In the genomic region with DNA sequence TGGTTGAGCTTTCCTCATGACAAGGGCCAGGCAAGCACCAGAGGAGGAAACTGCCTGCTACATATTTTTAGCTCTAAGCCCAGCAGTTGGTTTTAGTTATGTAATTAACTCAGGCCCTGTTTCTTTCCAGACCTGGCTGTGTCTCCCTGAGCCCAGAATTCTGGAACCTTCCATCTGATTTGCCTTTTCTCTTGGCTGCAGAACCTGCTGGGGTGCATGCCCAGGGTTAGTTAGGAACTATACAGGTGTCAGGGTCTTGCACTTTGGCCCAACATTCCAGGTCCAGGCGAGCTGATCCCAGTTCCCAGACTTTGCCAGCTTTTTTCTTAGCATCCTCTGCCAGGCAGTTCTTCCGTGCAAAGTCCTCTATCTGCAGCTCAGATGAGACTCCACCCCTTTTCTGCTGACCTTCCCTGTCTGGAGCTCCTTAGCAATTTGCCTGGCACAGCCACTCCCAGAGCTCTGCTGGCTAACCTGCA, we compare ENCODE assay signal across 11 mouse cellular contexts. TPM values are rescaled to one million over a fixed set of nuclear protein-coding genes. Genes with fewer than 3 reads are reported as not detected.
DNase-seq lines count a peak whose midpoint lies in the region; ATAC-seq and TF ChIP-seq lines count a peak whose summit lies in the region.
"Had no signal": no experiment of that assay in that cellular context is flagged by ENCODE, and none has a peak within 500 bp of the region (broad histone marks: within the 10 kb centered on the region; RNA-seq: fewer than 3 reads in every experiment).

No protein-coding gene starts in this region.

- H3K9ac ChIP-seq in liver, adult 2 months (ENCODE audit: low read depth, low read length) = peak overlapping the region; percentile 15; the same call in 1 of the 2 replicates
- no peak overlapping the region for H3K9ac ChIP-seq in liver, embryonic 12.5 days
- H3K9ac ChIP-seq in stomach, postnatal 0 days (ENCODE audit: low read length) = no peak overlapping the region
- H3K9ac ChIP-seq in forebrain, embryonic 13.5 days = no peak overlapping the region

- no peaks in the 10 kb centered on the region for H3K27me3 ChIP-seq in liver, adult 2 months (ENCODE audit: control insufficient read depth, insufficient read depth, low read length)
- no peaks in the 10 kb centered on the region for H3K27me3 ChIP-seq in liver, embryonic 12.5 days (replicated peaks)
- H3K27me3 ChIP-seq in stomach, postnatal 0 days (ENCODE audit: control insufficient read depth, insufficient read depth, low read length) = no peaks in the 10 kb centered on the region
- 0 out of 2 replicates have a peak, but pooled peaks cover 3% of the 10 kb centered on the region for H3K27me3 ChIP-seq in forebrain, embryonic 13.5 days

- H3K27ac ChIP-seq in liver, adult 2 months (replicated peaks; ENCODE audit: insufficient read depth, low read depth, low read length) = peak overlapping the region; percentile 81
- H3K27ac ChIP-seq in liver, embryonic 12.5 days = no peak overlapping the region
- peak overlapping the region; percentile 71 for H3K27ac ChIP-seq in stomach, postnatal 0 days (replicated peaks)
- H3K27ac ChIP-seq in forebrain, embryonic 13.5 days = no peak overlapping the region
- H3K27ac ChIP-seq: forebrain, embryonic 10.5 days had no signal

- peak; percentile 43 for DNase-seq in cerebellum, adult 11 months
- DNase-seq in cerebellum, postnatal 10 days = no peak
- DNase-seq in liver, adult 2 months (ENCODE audit: extremely low read depth, low read depth, low spot score) = peak; percentile 99
- peak; percentile 89 to 95 for DNase-seq in kidney, adult 8-10 months
- no peak for DNase-seq in stomach, postnatal 0 days (ENCODE audit: low spot score)
- DNase-seq in layer of hippocampus, postnatal 36 days = no peak
- DNase-seq: midbrain, embryonic 14.5 days; thymus, postnatal 14 days had no signal

- no peak overlapping the region for H3K4me2 ChIP-seq in liver, embryonic 12.5 days
- H3K4me2 ChIP-seq in stomach, postnatal 0 days (replicated peaks; ENCODE audit: low read depth) = no peak overlapping the region
- no peak overlapping the region for H3K4me2 ChIP-seq in forebrain, embryonic 13.5 days

- TF ChIP-seq CTCF in liver, adult 2 months (IDR thresholded peaks at IDR 0.05; ENCODE audit: low read depth, low read length) = no peak
- no peak for TF ChIP-seq CTCF in stomach, postnatal 0 days (IDR thresholded peaks at IDR 0.05; ENCODE audit: low read depth)

- ATAC-seq in liver, embryonic 12.5 days = no peak
- ATAC-seq in stomach, postnatal 0 days (ENCODE audit: low FRiP score, low TSS enrichment) = no peak
- ATAC-seq in forebrain, embryonic 13.5 days = no peak

- TF ChIP-seq EP300 in stomach, postnatal 0 days (optimal IDR thresholded peaks at IDR 0.05) = no peak

- H3K79me2 ChIP-seq in liver, adult 2 months (ENCODE audit: control insufficient read depth, insufficient read depth, low read length) = no peaks in the 10 kb centered on the region

- H3K4me1 ChIP-seq in liver, adult 2 months (ENCODE audit: control insufficient read depth, insufficient read depth, low read length) = peaks cover 65% of the 10 kb centered on the region
- peaks cover 37% of the 10 kb centered on the region for H3K4me1 ChIP-seq in liver, embryonic 12.5 days
- H3K4me1 ChIP-seq in stomach, postnatal 0 days (replicated peaks; ENCODE audit: control insufficient read depth, insufficient read depth) = peaks cover 12% of the 10 kb centered on the region
- H3K4me1 ChIP-seq in forebrain, embryonic 13.5 days = peaks cover 26% of the 10 kb centered on the region

- TF ChIP-seq POLR2A in liver, adult 2 months (IDR thresholded peaks at IDR 0.05; ENCODE audit: extremely low read depth, insufficient read depth, low read length) = no peak

- no peaks in the 10 kb centered on the region for H3K9me3 ChIP-seq in liver, embryonic 12.5 days (replicated peaks)
- no peaks in the 10 kb centered on the region for H3K9me3 ChIP-seq in stomach, postnatal 0 days (ENCODE audit: control insufficient read depth, low read length)
- H3K9me3 ChIP-seq in forebrain, embryonic 13.5 days (replicated peaks) = no peaks in the 10 kb centered on the region
- H3K9me3 ChIP-seq: forebrain, embryonic 10.5 days had no signal

- H3K36me3 ChIP-seq in liver, adult 2 months (ENCODE audit: control insufficient read depth, insufficient read depth, low read length) = no peaks in the 10 kb centered on the region
- H3K36me3 ChIP-seq in liver, embryonic 12.5 days = no peaks in the 10 kb centered on the region
- H3K36me3 ChIP-seq in stomach, postnatal 0 days (ENCODE audit: control insufficient read depth, insufficient read depth, low read length) = peaks cover 2% of the 10 kb centered on the region; the same call in 1 of the 2 replicates
- no peaks in the 10 kb centered on the region for H3K36me3 ChIP-seq in forebrain, embryonic 13.5 days (ENCODE audit: poor library complexity, severe bottlenecking)
- H3K36me3 ChIP-seq: forebrain, embryonic 10.5 days had no signal

- WGBS in liver, adult 2 months = 6% methylated on average over 2 of the region's 2 CpGs
- 27% methylated on average over 2 of the region's 2 CpGs for WGBS in liver, embryonic 12.5 days (ENCODE audit: insufficient replicate concordance)
- WGBS in stomach, postnatal 0 days = 22% methylated on average over 2 of the region's 2 CpGs
- WGBS in forebrain, embryonic 13.5 days = 58% methylated on average over 2 of the region's 2 CpGs

- no peak overlapping the region for H3K4me3 ChIP-seq in liver, adult 2 months (ENCODE audit: insufficient read depth, low read depth, low read length)
- H3K4me3 ChIP-seq in liver, embryonic 12.5 days = no peak overlapping the region
- no peak overlapping the region for H3K4me3 ChIP-seq in stomach, postnatal 0 days (ENCODE audit: low read depth, low read length)
- H3K4me3 ChIP-seq in forebrain, embryonic 13.5 days = no peak overlapping the region
- H3K4me3 ChIP-seq: forebrain, embryonic 10.5 days had no signal

RNA-seq across cellular contexts. Expression of gene Col27a1, which starts 18.8 kb away (rescaled TPM):
- total RNA-seq in liver, adult 2 months (2014; rRNA removed) = 1.7 and 2.2 TPM in 2 replicates
- polyA plus RNA-seq in liver, adult 2 months (2012; rRNA removed) = 4.1 and 5.4 TPM in 2 replicates
- polyA plus RNA-seq in liver, embryonic 12.5 days (2016; fragmentation: Nextera tagmentation; extraction: Ambion mirVana) = 2.3 and 2.7 TPM in 2 replicates
- 5.3 and 6.2 TPM in 2 replicates for polyA plus RNA-seq in stomach, postnatal 0 days (2015; fragmentation: Nextera tagmentation; extraction: Ambion mirVana)
- 0.85 and 1.6 TPM in 2 replicates for polyA plus RNA-seq in forebrain, embryonic 13.5 days (2015; fragmentation: Nextera tagmentation; extraction: Ambion mirVana)
- total RNA-seq in layer of hippocampus, postnatal 36 days (2021) = 1 to 10 TPM; 3.9 to 5.4 TPM

Comparison
In these comparisons a context has a peak if more than half of its experiments do, and no peak if none do; other contexts are left out.
1. DNase-seq: peak in cerebellum, adult 11 months (single experiment), liver, adult 2 months (single experiment) and kidney, adult 8-10 months (2 of 2); none in cerebellum, postnatal 10 days (0 of 2), stomach, postnatal 0 days (single experiment) and layer of hippocampus, postnatal 36 days (0 of 2).
2. H3K27ac ChIP-seq: peak in liver, adult 2 months (single experiment) and stomach, postnatal 0 days (single experiment); none in liver, embryonic 12.5 days (single experiment) and forebrain, embryonic 13.5 days (single experiment).